Mouse (Mus musculus) liver (tissue): Measurements from ENCODE around the gene Tmem45b.

Experiments used
- DNase-seq: peaks from one replicate; pipeline ENCODE4 v3.0.0-alpha.2; 2020; ENCODE audit warnings: mixed read lengths

Gene Tmem45b

GRCm38 (mm10) chr9:31400441-31400840 is 63.8 kb downstream of the Tmem45b start:
- DNase-seq: peak; percentile 76

- no peak for DNase-seq
These were observed 77.1 kb downstream of the Tmem45b start for GRCm38 (mm10) chr9:31387206-31387605.

GRCm38 (mm10) chr9:31386368-31387180 is 77.7 kb downstream of the Tmem45b start:
- no peak for DNase-seq

- DNase-seq: peak; percentile 98
These were observed 78.3 kb downstream of the Tmem45b start, which contains the start of gene Nfrkb for GRCm38 (mm10) chr9:31385947-31386354. Gene Nfrkb (plus strand): TSS chr9:31386192.

GRCm38 (mm10) chr9:31385500-31385869 is 78.8 kb downstream of the Tmem45b start:
- no peak for DNase-seq

- no peak for DNase-seq
These were observed 79.3 kb downstream of the Tmem45b start for GRCm38 (mm10) chr9:31384786-31385499.

- DNase-seq: no peak
These were observed 87.6 kb downstream of the Tmem45b start for GRCm38 (mm10) chr9:31376661-31377060.
